Mouse (Mus musculus): Measurements from ENCODE around the gene E030018B13Rik. TPM values are rescaled to one million over a fixed set of nuclear protein-coding genes. Genes with fewer than 3 reads are reported as not detected.
A peak's percentile ranks its signal among the peaks of the same experiment; 100 is the strongest.

The E030018B13Rik gene
- polyA plus RNA-seq, 1 experiment from 2014 or later: 0.22 TPM

- peak overlapping the region; percentile 96 for H3K9ac ChIP-seq
- H3K4me2 ChIP-seq: peak overlapping the region; percentile 93
- 9% methylated on average over 8 of the region's 8 CpGs for WGBS
- H3K27ac ChIP-seq: 0 out of 2 replicates have a peak overlapping the region, but pooled peaks have one; percentile 12
- ATAC-seq: no peak
- no peaks in the 10 kb centered on the region for H3K9me3 ChIP-seq (replicated peaks)
- no peaks in the 10 kb centered on the region for H3K36me3 ChIP-seq (ENCODE audit: poor library complexity, severe bottlenecking)
- no peaks in the 10 kb centered on the region for H3K27me3 ChIP-seq
- peaks cover 32% of the 10 kb centered on the region for H3K4me1 ChIP-seq
- peak overlapping the region; percentile 97 for H3K4me3 ChIP-seq
Measured at GRCm38 (mm10) chr7:63935809-63936187, 19.1 kb downstream of the E030018B13Rik start.

- peak overlapping the region; percentile 93 for H3K4me2 ChIP-seq
- peak overlapping the region; percentile 97 for H3K4me3 ChIP-seq
- no peaks in the 10 kb centered on the region for H3K36me3 ChIP-seq (ENCODE audit: poor library complexity, severe bottlenecking)
- H3K9me3 ChIP-seq (replicated peaks): no peaks in the 10 kb centered on the region
- H3K4me1 ChIP-seq: peaks cover 31% of the 10 kb centered on the region
- H3K27me3 ChIP-seq: peaks cover 1% of the 10 kb centered on the region; the same call in 1 of the 2 replicates
- WGBS: under 1% methylated on average over 34 of the region's 34 CpGs
- H3K27ac ChIP-seq: peak overlapping the region; percentile 87
- peak overlapping the region; percentile 96 for H3K9ac ChIP-seq
- no peak for ATAC-seq
Measured at GRCm38 (mm10) chr7:63936188-63936985, 19.7 kb downstream of the E030018B13Rik start.

- Histone ChIP-seq H3K4me3 (peak overlapping the region; percentile 97), H3K4me1 (peaks cover 31% of the 10 kb centered on the region), H3K4me2 (peak overlapping the region; percentile 93), H3K36me3 (ENCODE audit: poor library complexity, severe bottlenecking) (no peaks in the 10 kb centered on the region), H3K9ac (peak overlapping the region; percentile 96), H3K9me3 (replicated peaks) (no peaks in the 10 kb centered on the region), H3K27me3 (peaks cover 5% of the 10 kb centered on the region; the same call in 1 of the 2 replicates), H3K27ac (peak overlapping the region; percentile 87)
- no peak for ATAC-seq
- under 1% methylated on average over 11 of the region's 11 CpGs for WGBS
Measured at GRCm38 (mm10) chr7:63936986-63937235, 20.3 kb downstream of the E030018B13Rik start.

DNA sequence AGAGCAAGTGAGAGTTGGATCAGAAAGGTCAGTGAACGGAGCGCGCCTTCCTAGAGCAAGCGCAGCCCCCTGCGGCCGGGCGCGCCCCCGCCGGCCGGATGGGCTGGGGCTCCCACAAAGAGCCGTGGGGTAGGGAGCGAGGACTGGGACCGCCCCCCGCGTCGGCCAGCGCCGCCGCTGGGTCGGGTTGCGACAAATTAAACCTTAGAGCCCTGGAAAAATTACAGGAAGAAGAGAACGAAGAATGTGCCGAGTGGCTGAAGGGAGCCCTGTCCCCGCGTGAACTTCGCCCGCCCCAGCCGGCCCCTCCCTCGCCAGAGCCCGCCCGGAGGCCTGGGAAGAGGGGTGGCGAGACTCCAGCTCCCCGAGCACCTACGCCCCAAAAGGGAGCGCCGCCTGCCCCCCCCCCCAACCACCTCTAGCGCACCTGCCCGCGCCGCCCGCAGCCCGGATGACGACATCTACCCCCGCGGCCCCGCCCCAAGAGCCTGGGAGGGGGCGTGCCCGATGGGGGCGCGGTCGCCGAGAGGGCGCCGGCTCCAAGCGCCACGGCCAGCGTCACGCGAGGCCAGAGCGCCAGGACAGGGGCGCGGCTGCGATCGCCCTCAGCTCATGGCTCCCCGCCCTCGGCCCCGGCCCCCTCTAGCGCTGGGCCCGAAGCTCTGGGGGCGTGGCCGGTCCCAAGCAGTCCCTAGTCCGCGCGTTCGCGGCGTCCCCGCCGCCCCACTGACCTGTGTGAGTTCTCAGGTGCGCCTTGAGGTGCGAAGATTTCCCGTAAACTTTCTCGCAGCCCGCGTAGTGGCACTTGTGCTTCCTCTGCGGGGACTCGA is 20.8 kb downstream of the E030018B13Rik start:
- H3K4me1 ChIP-seq: peaks cover 31% of the 10 kb centered on the region
- H3K36me3 ChIP-seq (ENCODE audit: poor library complexity, severe bottlenecking): no peaks in the 10 kb centered on the region
- H3K9me3 ChIP-seq (replicated peaks): no peaks in the 10 kb centered on the region
- under 1% methylated on average over 56 of the region's 88 CpGs for WGBS
- H3K4me3 ChIP-seq: peak overlapping the region; percentile 97
- H3K27ac ChIP-seq: peak overlapping the region; percentile 87
- peak overlapping the region; percentile 96 for H3K9ac ChIP-seq
- peak overlapping the region; percentile 93 for H3K4me2 ChIP-seq
- ATAC-seq: peak; percentile 1; the same call in 1 of the 2 replicates
- peaks cover 5% of the 10 kb centered on the region; the same call in 1 of the 2 replicates for H3K27me3 ChIP-seq

DNA sequence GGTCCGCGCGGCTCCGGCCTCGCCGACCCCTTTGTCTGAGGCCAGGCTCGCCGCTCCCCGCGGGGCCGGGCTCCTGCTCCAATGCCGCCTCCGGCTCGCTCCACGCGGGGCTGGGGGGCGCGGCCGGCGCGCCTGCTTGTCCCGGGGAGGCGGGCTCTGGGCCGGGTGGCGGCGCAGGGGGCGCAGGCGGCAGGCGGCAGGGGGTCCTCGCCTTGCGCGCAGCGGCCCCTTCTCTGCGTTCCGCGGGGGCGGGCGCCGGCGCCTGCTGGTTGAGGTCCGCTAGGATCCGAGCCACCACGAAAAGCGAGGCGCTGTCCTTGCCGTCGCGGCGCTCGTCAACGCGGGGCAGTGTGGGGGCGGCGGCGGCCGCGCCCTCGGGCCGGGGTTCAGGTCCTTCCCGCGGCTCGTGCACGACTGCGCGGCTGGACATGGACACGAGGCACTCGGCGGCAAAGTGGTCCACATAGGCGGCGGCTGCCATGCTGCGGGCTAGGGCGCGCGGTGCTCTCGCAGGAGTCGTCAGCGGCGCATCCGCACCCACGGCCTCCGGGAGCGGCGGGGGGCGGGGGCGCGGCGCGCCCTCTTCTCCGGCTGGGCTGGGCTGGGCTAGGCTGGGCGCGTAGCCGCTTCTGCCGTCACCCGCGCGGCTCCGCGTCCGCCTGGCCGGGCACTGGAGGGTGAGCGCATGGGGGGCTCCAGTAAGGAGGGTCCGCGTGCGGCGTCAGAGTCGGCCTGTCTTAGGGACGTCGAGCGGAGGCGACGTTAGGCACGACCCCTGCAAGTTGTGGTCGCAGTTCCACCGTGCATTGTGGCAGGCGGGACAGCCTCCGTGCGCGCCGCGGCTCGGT is 21.6 kb downstream of the E030018B13Rik start:
- peak overlapping the region; percentile 97 for H3K4me3 ChIP-seq
- ATAC-seq: peak; percentile 0; the same call in 1 of the 2 replicates
- peak overlapping the region; percentile 93 for H3K4me2 ChIP-seq
- H3K27ac ChIP-seq: peak overlapping the region; percentile 87
- H3K27me3 ChIP-seq: peaks cover 5% of the 10 kb centered on the region; the same call in 1 of the 2 replicates
- H3K9ac ChIP-seq: peak overlapping the region; percentile 96
- no peaks in the 10 kb centered on the region for H3K36me3 ChIP-seq (ENCODE audit: poor library complexity, severe bottlenecking)
- H3K9me3 ChIP-seq (replicated peaks): no peaks in the 10 kb centered on the region
- peaks cover 31% of the 10 kb centered on the region for H3K4me1 ChIP-seq
- under 1% methylated on average over 112 of the region's 121 CpGs for WGBS

DNA sequence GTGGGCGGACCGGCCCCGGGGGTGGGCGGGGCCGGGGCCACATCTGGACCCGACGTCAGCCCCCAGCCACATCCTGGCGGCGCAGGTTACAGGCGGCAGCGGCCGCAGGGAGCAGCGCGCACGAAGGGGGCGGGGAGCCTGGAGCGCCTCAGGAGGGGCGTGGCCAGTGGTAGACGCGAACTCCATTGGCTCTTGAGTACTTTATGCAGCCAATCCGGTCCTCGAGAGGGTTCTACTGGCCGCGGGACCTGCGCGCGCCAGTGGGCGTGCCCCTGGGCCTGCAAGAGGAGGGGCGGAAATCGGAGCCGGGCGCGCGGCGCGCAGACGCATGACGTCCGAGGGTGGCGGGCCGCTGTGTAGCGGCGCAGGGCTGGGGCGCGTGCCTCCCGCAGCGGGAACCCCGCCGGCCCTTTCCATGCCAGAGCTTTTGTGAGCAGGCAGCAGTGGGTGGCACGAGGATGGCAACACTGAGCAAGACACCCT is 22.3 kb downstream of the E030018B13Rik start, which contains the start of gene Klf13:
Gene Klf13 (minus strand): TSS at position 2 of the 483 bp plus-strand sequence.
- Histone ChIP-seq H3K4me3 (peak within 1 kb of the TSS; percentile 97), H3K4me1 (peaks cover 26% of the 10 kb centered on the region), H3K36me3 (ENCODE audit: poor library complexity, severe bottlenecking) (no peaks in the 10 kb centered on the region), H3K4me2 (peak within 1 kb of the TSS; percentile 93), H3K27ac (peak within 1 kb of the TSS; percentile 92), H3K27me3 (peaks cover 5% of the 10 kb centered on the region; the same call in 1 of the 2 replicates), H3K9ac (peak within 1 kb of the TSS; percentile 96), H3K9me3 (replicated peaks) (no peaks in the 10 kb centered on the region)
- WGBS: 0% methylated on average over 44 of the region's 50 CpGs
- peak; percentile 95 for ATAC-seq

- H3K4me3 ChIP-seq: peak overlapping the region; percentile 97
- peak overlapping the region; percentile 93 for H3K4me2 ChIP-seq
- peaks cover 22% of the 10 kb centered on the region for H3K4me1 ChIP-seq
- no peaks in the 10 kb centered on the region for H3K36me3 ChIP-seq (ENCODE audit: poor library complexity, severe bottlenecking)
- no peaks in the 10 kb centered on the region for H3K9me3 ChIP-seq (replicated peaks)
- peak; percentile 38; the same call in 1 of the 2 replicates for ATAC-seq
- peak overlapping the region; percentile 82 for H3K9ac ChIP-seq
- H3K27ac ChIP-seq: peak overlapping the region; percentile 92
- WGBS: under 1% methylated on average over 29 of the region's 39 CpGs
- peaks cover 5% of the 10 kb centered on the region; the same call in 1 of the 2 replicates for H3K27me3 ChIP-seq
Measured at GRCm38 (mm10) chr7:63939397-63939951, 22.8 kb downstream of the E030018B13Rik start.

DNA sequence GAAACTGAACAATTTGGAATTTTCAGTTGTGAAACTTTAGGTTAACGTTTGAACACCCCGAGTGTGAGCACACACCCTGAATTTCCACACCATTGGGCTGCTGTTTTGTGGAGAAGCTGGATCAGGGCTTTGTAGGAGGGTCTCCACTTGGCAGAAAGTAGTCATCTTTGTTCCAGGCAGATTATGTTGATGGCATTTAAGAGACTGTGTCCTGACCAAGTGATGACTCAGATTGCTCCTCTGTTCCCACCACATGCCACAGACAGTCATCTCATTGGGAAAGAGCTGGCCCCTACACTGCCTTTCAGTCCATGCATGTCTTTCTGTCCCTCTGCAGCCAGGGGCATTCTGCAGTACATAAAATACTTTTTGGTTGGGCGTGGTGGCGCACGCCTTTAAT is 23.7 kb downstream of the E030018B13Rik start:
- Histone ChIP-seq H3K27me3 (peaks cover 5% of the 10 kb centered on the region; the same call in 1 of the 2 replicates), H3K4me1 (peaks cover 14% of the 10 kb centered on the region), H3K4me2 (no peak overlapping the region), H3K27ac (no peak overlapping the region), H3K9me3 (replicated peaks) (no peaks in the 10 kb centered on the region), H3K9ac (no peak overlapping the region), H3K4me3 (no peak overlapping the region), H3K36me3 (ENCODE audit: poor library complexity, severe bottlenecking) (no peaks in the 10 kb centered on the region)
- 91% methylated on average over 5 of the region's 5 CpGs for WGBS
- no peak for ATAC-seq

GRCm38 (mm10) chr7:63941050-63941449 is 24.4 kb downstream of the E030018B13Rik start:
- no peak for ATAC-seq
- Histone ChIP-seq H3K27ac (no peak overlapping the region), H3K9ac (no peak overlapping the region), H3K27me3 (peaks cover 5% of the 10 kb centered on the region; the same call in 1 of the 2 replicates), H3K4me1 (peaks cover 7% of the 10 kb centered on the region), H3K4me3 (no peak overlapping the region), H3K36me3 (ENCODE audit: poor library complexity, severe bottlenecking) (no peaks in the 10 kb centered on the region), H3K4me2 (no peak overlapping the region), H3K9me3 (replicated peaks) (no peaks in the 10 kb centered on the region)
- 79% methylated on average over 3 of the region's 3 CpGs for WGBS

DNA sequence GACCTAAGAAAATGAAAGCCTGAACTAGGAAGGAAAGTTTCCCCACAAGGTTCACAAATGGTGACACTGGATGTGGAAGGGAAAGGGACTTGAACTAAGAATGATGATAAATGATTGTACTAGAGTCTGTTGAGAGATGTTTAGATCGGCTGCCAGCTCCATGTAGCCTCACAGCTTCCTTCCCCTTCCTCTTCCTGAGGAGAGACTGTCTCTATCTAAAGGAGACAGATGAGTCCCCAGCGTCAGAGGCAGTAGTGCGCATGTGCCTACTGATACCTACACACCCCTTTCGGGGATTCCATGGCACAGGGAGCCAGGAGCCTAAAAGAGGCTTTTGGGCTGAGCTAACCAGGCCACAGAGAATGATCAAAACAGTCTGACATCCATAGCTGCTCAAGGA is 24.8 kb downstream of the E030018B13Rik start:
- peaks cover 7% of the 10 kb centered on the region for H3K4me1 ChIP-seq
- WGBS: 85% methylated on average over 4 of the region's 4 CpGs
- no peak overlapping the region for H3K4me3 ChIP-seq
- H3K27me3 ChIP-seq: peaks cover 5% of the 10 kb centered on the region; the same call in 1 of the 2 replicates
- ATAC-seq: no peak
- no peaks in the 10 kb centered on the region for H3K9me3 ChIP-seq (replicated peaks)
- H3K36me3 ChIP-seq (ENCODE audit: poor library complexity, severe bottlenecking): no peaks in the 10 kb centered on the region
- no peak overlapping the region for H3K4me2 ChIP-seq
- H3K27ac ChIP-seq: no peak overlapping the region
- H3K9ac ChIP-seq: no peak overlapping the region

DNA sequence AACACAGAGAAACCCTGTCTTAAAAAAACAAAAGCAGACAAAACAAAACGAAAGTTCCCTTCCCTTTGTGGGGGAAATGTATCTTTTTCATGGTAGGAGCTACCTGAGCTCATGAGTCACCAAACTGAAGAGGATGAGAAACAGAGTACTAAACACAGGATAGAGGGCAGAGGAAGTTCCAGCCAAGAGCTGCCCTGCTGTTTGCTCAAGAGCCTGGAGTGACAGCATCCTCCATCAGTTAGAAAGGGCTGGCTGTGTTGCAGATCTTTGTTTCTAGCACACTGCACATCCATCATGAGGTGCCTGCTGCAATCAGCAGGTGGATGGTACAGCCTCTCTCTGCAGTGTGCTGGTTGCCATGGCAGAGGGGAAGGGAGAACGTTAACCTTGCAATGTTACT is 27.3 kb downstream of the E030018B13Rik start:
- peaks cover 5% of the 10 kb centered on the region; the same call in 1 of the 2 replicates for H3K27me3 ChIP-seq
- H3K4me3 ChIP-seq: no peak overlapping the region
- H3K36me3 ChIP-seq (ENCODE audit: poor library complexity, severe bottlenecking): no peaks in the 10 kb centered on the region
- no peaks in the 10 kb centered on the region for H3K9me3 ChIP-seq (replicated peaks)
- H3K27ac ChIP-seq: no peak overlapping the region
- no peak for ATAC-seq
- WGBS: 52% methylated on average over 2 of the region's 2 CpGs
- H3K4me1 ChIP-seq: peaks cover 7% of the 10 kb centered on the region
- no peak overlapping the region for H3K9ac ChIP-seq
- H3K4me2 ChIP-seq: no peak overlapping the region

Measured in forebrain, embryonic 13.5 days (tissue).